ENCODE assay signal across 11 mouse cellular contexts in the genomic region with DNA sequence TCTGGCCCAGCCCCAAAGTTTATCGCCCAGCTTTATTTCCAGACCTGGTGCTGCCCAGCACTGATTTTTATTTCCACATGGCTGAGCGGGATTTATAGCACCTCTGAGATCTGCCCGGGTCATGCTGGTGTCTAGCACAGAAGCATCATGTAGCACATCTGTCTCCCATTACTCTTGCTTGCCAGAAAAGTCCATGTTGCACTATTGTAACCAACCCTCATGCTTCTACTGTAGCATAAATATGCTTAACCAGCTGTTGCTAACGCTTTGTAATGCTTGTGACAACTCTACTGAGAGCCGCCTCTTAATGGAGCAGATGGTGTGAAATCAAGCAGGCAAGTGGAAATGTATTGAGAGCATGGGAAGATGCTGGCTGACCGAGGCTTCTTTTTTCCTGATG.
DNase-seq lines count a peak whose midpoint lies in the region; ATAC-seq lines count a peak whose summit lies in the region.
"Had no signal": no experiment of that assay in that cellular context is flagged by ENCODE, and none has a peak within 500 bp of the region (broad histone marks: within the 10 kb centered on the region; RNA-seq: fewer than 3 reads in every experiment).

No protein-coding gene starts in this region.

- ATAC-seq in kidney, embryonic 15.5 days (replicated peaks; ENCODE audit: low FRiP score) = peak; percentile 36; the same call in 1 of the 2 replicates
- ATAC-seq in embryonic facial prominence, embryonic 14.5 days (ENCODE audit: low read depth) = peak; percentile 88
- ATAC-seq in limb, embryonic 13.5 days (ENCODE audit: low FRiP score, low read depth) = peak; percentile 94
- ATAC-seq in erythroid progenitor cell, adult 5-6 weeks (replicated peaks; ENCODE audit: low FRiP score, poor library complexity, severe bottlenecking) = no peak
- ATAC-seq: midbrain, embryonic 16.5 days had no signal

- 32% methylated on average over 6 of the region's 6 CpGs for whole genome bisulfite sequencing in kidney, embryonic 15.5 days
- WGBS in embryonic facial prominence, embryonic 14.5 days = 36% methylated on average over 6 of the region's 6 CpGs
- WGBS in limb, embryonic 13.5 days = 24% methylated on average over 6 of the region's 6 CpGs

- no peak overlapping the region for H3K4me3 ChIP-seq in kidney, embryonic 15.5 days (replicated peaks)
- no peak overlapping the region for H3K4me3 ChIP-seq in embryonic facial prominence, embryonic 14.5 days (ENCODE audit: low read depth, low read length)
- no peak overlapping the region for H3K4me3 ChIP-seq in limb, embryonic 13.5 days

- no peaks in the 10 kb centered on the region for H3K27me3 ChIP-seq in kidney, embryonic 15.5 days
- no peaks in the 10 kb centered on the region for H3K27me3 ChIP-seq in embryonic facial prominence, embryonic 14.5 days (replicated peaks; ENCODE audit: control insufficient read depth, insufficient read depth, low read length)
- H3K27me3 ChIP-seq in limb, embryonic 13.5 days = no peaks in the 10 kb centered on the region; the same call in 1 of the 2 replicates

- no peaks in the 10 kb centered on the region for H3K4me1 ChIP-seq in kidney, embryonic 15.5 days
- no peaks in the 10 kb centered on the region for H3K4me1 ChIP-seq in embryonic facial prominence, embryonic 14.5 days (ENCODE audit: control insufficient read depth, insufficient read depth, low read length)
- peaks cover 7% of the 10 kb centered on the region; the same call in 1 of the 2 replicates for H3K4me1 ChIP-seq in limb, embryonic 13.5 days

- H3K36me3 ChIP-seq in kidney, embryonic 15.5 days = no peaks in the 10 kb centered on the region
- H3K36me3 ChIP-seq in embryonic facial prominence, embryonic 14.5 days (ENCODE audit: control insufficient read depth, insufficient read depth, low read length) = no peaks in the 10 kb centered on the region
- no peaks in the 10 kb centered on the region for H3K36me3 ChIP-seq in limb, embryonic 13.5 days

- no peak overlapping the region for H3K27ac ChIP-seq in kidney, embryonic 15.5 days
- H3K27ac ChIP-seq in embryonic facial prominence, embryonic 14.5 days (replicated peaks; ENCODE audit: low read depth, low read length) = no peak overlapping the region
- no peak overlapping the region for H3K27ac ChIP-seq in limb, embryonic 13.5 days

- H3K9me3 ChIP-seq in kidney, embryonic 15.5 days (replicated peaks) = no peaks in the 10 kb centered on the region
- no peaks in the 10 kb centered on the region for H3K9me3 ChIP-seq in embryonic facial prominence, embryonic 14.5 days (ENCODE audit: control insufficient read depth, low read length)
- H3K9me3 ChIP-seq in limb, embryonic 13.5 days = no peaks in the 10 kb centered on the region

- DNase-seq in kidney, postnatal 25 days = no peak
- peak; percentile 65 for DNase-seq in brain, adult 2 months (ENCODE audit: low read depth, low spot score)
- peak; percentile 85 for DNase-seq in embryonic facial prominence, embryonic 14.5 days (ENCODE audit: low spot score)
- no peak for DNase-seq in cerebellum, adult 9-11 months
- no peak for DNase-seq in adrenal gland, postnatal 4 days (ENCODE audit: low spot score in 2 of 2)
- DNase-seq: lung, adult 2 months; thymus, postnatal 14 days had no signal

- no peak overlapping the region for H3K4me2 ChIP-seq in kidney, embryonic 15.5 days
- no peak overlapping the region for H3K4me2 ChIP-seq in embryonic facial prominence, embryonic 14.5 days (ENCODE audit: low read depth, low read length)
- H3K4me2 ChIP-seq in limb, embryonic 13.5 days (replicated peaks) = no peak overlapping the region

- no peak overlapping the region for H3K9ac ChIP-seq in kidney, embryonic 15.5 days
- H3K9ac ChIP-seq in embryonic facial prominence, embryonic 14.5 days (ENCODE audit: low read depth, low read length) = no peak overlapping the region
- H3K9ac ChIP-seq in limb, embryonic 13.5 days = no peak overlapping the region

Comparison
In these comparisons a context has a peak if more than half of its experiments do, and no peak if none do; other contexts are left out.
1. DNase-seq: peak in brain, adult 2 months (single experiment) and embryonic facial prominence, embryonic 14.5 days (single experiment); none in kidney, postnatal 25 days (0 of 2), cerebellum, adult 9-11 months (single experiment) and adrenal gland, postnatal 4 days (0 of 2).